Mouse (Mus musculus): ENCODE measurements around the gene Trabd2b.

The Trabd2b gene

GRCm38 (mm10) chr4:114442186-114442585, 35.7 kb downstream of the Trabd2b start:
- in situ Hi-C loops (cut with MboI, MseI): no loop called here

- in situ Hi-C loops (cut with MboI, MseI): no loop called here
Measured at GRCm38 (mm10) chr4:114442661-114443060, 36.1 kb downstream of the Trabd2b start.

GRCm38 (mm10) chr4:114448393-114449052, 42.0 kb downstream of the Trabd2b start:
- in situ Hi-C loops (cut with MboI, MseI): no loop called here

- in situ Hi-C loops (cut with MboI, MseI): no loop called here
Measured at GRCm38 (mm10) chr4:114453101-114453500, 46.6 kb downstream of the Trabd2b start.

GRCm38 (mm10) chr4:114454016-114454415, 47.5 kb downstream of the Trabd2b start:
- in situ Hi-C loops (cut with MboI, MseI): no loop called here

- in situ Hi-C loops (cut with MboI, MseI): no loop called here
Measured at GRCm38 (mm10) chr4:114454495-114455186, 48.1 kb downstream of the Trabd2b start.

GRCm38 (mm10) chr4:114457111-114457510, 50.6 kb downstream of the Trabd2b start:
- in situ Hi-C loops (cut with MboI, MseI): no loop called here

- in situ Hi-C loops (cut with MboI, MseI): no loop called here
Measured at GRCm38 (mm10) chr4:114459591-114459990, 53.1 kb downstream of the Trabd2b start.

- in situ Hi-C loops (cut with MboI, MseI): no loop called here
Measured at GRCm38 (mm10) chr4:114460401-114460800, 53.9 kb downstream of the Trabd2b start.

GRCm38 (mm10) chr4:114461093-114461492, 54.6 kb downstream of the Trabd2b start:
- in situ Hi-C loops (cut with MboI, MseI): no loop called here

GRCm38 (mm10) chr4:114465641-114466040, 59.1 kb downstream of the Trabd2b start:
- in situ Hi-C loops (cut with MboI, MseI): no loop called here

GRCm38 (mm10) chr4:114467371-114468094, 61.0 kb downstream of the Trabd2b start:
- in situ Hi-C loops (cut with MboI, MseI): no loop called here

- in situ Hi-C loops (cut with MboI, MseI): no loop called here
Measured at GRCm38 (mm10) chr4:114468095-114468429, 61.5 kb downstream of the Trabd2b start.

- in situ Hi-C loops (cut with MboI, MseI): no loop called here
Measured at GRCm38 (mm10) chr4:114469881-114470280, 63.4 kb downstream of the Trabd2b start.

GRCm38 (mm10) chr4:114472143-114472542, 65.6 kb downstream of the Trabd2b start:
- in situ Hi-C loops (cut with MboI, MseI): no loop called here

- in situ Hi-C loops (cut with MboI, MseI): no loop called here
Measured at GRCm38 (mm10) chr4:114476316-114476715, 69.8 kb downstream of the Trabd2b start.

- in situ Hi-C loops (cut with MboI, MseI): no loop called here
Measured at GRCm38 (mm10) chr4:114477082-114477771, 70.7 kb downstream of the Trabd2b start.

- in situ Hi-C loops (cut with MboI, MseI): no loop called here
Measured at GRCm38 (mm10) chr4:114481518-114481917, 75.0 kb downstream of the Trabd2b start.

- in situ Hi-C loops (cut with MboI, MseI): no loop called here
Measured at GRCm38 (mm10) chr4:114484173-114484572, 77.6 kb downstream of the Trabd2b start.

- in situ Hi-C loops (cut with MboI, MseI): no loop called here
Measured at GRCm38 (mm10) chr4:114485996-114486395, 79.5 kb downstream of the Trabd2b start.

GRCm38 (mm10) chr4:114486885-114487531, 80.5 kb downstream of the Trabd2b start:
- in situ Hi-C loops (cut with MboI, MseI): no loop called here

- in situ Hi-C loops (cut with MboI, MseI): no loop called here
Measured at GRCm38 (mm10) chr4:114487701-114488100, 81.2 kb downstream of the Trabd2b start.
